Mouse (Mus musculus) spleen, embryonic (tissue): ENCODE measurements around the gene Vmn2r97.
"Not testable (repeated sequence)": the region's sequence is repeated elsewhere in the genome, so short reads cannot be mapped to it uniquely, and the experiment has no call there.

Experiments used
- CTCF ChIA-PET: fragments of 350-600 bp; sonication (Branson Sonifier 250); formaldehyde crosslinking; loops from one replicate; lab custom pipeline; 2022; lab: Charles Lee

Vmn2r97 gene

GRCm38 (mm10) chr17:18914000-18914399 lies at the start of gene Vmn2r97:
TSS of gene Vmn2r97 (plus strand) at chr17:18914300.
- CTCF ChIA-PET, result not testable (repeated sequence)

- CTCF ChIA-PET, result not testable (repeated sequence)
These were observed 31.7 kb upstream of the Vmn2r97 start for GRCm38 (mm10) chr17:18882436-18882835.

- CTCF ChIA-PET, result interaction anchor here (0.7 kb wide), 1 partner anchor 88 kb away, joined by 9 read pairs; no protein-coding TSS in a partner anchor
These were observed 24.3 kb upstream of the Vmn2r97 start for GRCm38 (mm10) chr17:18889745-18890329.

DNA sequence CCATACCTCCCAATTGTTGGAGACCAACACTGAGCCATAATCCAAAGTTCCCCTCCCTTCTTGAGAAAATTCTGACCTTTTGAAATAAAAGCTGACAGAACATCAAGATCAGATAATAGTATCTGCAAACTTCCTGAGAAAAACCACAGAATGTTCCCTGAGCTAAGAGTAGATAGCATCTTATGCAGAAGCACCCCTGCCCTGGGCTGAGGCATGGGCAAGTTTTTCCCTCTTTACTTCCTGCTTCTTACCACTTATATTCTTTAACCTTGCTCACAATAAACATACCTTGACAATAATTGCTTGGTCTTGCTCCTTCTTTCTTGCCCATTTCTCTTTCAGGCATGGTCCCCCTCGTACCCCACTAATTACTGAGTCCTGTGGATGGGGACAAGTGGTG lies 43.7 kb downstream of the Vmn2r97 start:
- CTCF ChIA-PET, result not testable (repeated sequence)

GRCm38 (mm10) chr17:18968371-18969275 lies 54.5 kb downstream of the Vmn2r97 start:
- CTCF ChIA-PET, result no interaction called here
